In the genomic region with DNA sequence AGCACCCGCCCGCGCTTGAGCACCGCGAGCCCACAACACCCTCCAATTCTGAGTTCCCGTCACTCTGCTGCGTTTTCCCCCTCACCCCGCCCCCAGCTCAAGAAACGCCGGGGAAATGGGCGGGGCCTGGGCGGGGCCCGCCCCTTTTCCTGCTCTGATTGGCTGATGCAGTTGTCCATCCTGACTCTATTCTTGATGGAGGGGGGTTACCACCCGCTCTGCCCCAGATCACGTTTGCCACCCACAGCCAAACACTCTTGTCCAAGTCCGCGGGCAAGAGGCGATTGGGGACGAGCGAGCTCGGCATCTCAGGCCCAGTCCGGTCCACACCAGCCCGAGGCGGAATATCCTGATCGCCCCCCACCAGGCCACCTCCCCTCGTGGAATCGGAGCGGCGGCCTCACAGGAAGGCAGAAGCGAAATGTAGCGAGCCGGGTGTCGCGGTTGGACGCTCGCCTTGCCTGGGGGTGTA, we compare ENCODE assay signal across 8 mouse cellular contexts. TPM values are rescaled to one million over a fixed set of nuclear protein-coding genes. Genes with fewer than 3 reads are reported as not detected.
DNase-seq lines count a peak whose midpoint lies in the region; ATAC-seq lines count a peak whose summit lies in the region.

No protein-coding gene starts in this region.

- H3K36me3 ChIP-seq in heart, embryonic 13.5 days, result peaks cover 25% of the 10 kb centered on the region
- H3K36me3 ChIP-seq in liver, embryonic 12.5 days, result peaks cover 3% of the 10 kb centered on the region; the same call in 1 of the 2 replicates
- H3K36me3 ChIP-seq in stomach, embryonic 15.5 days, result no peaks in the 10 kb centered on the region

- WGBS in heart, embryonic 13.5 days, result under 1% methylated on average over 36 of the region's 36 CpGs
- WGBS in liver, embryonic 12.5 days (ENCODE audit: insufficient replicate concordance), result under 1% methylated on average over 31 of the region's 36 CpGs
- WGBS in stomach, embryonic 15.5 days, result 0% methylated on average over 36 of the region's 36 CpGs

- peak overlapping the region; percentile 81 for H3K4me2 ChIP-seq in heart, embryonic 13.5 days
- H3K4me2 ChIP-seq in liver, embryonic 12.5 days, result peak overlapping the region; percentile 94
- H3K4me2 ChIP-seq in stomach, embryonic 15.5 days, result peak overlapping the region; percentile 67

- ATAC-seq in heart, embryonic 13.5 days (ENCODE audit: extremely low read depth, insufficient number of reproducible peaks, low FRiP score, low TSS enrichment), result peak; percentile 90
- peak; percentile 90 for ATAC-seq in liver, embryonic 12.5 days
- peak; percentile 93 for ATAC-seq in stomach, embryonic 15.5 days (ENCODE audit: insufficient read depth, low FRiP score, low read depth)

- peaks cover 6% of the 10 kb centered on the region for H3K4me1 ChIP-seq in brown adipose tissue, adult 24 weeks (ENCODE audit: control insufficient read depth, insufficient read depth, insufficient read length, low read length)
- peaks cover 36% of the 10 kb centered on the region for H3K4me1 ChIP-seq in heart, embryonic 13.5 days
- peaks cover 20% of the 10 kb centered on the region for H3K4me1 ChIP-seq in liver, embryonic 12.5 days
- peaks cover 4% of the 10 kb centered on the region; the same call in 1 of the 2 replicates for H3K4me1 ChIP-seq in stomach, embryonic 15.5 days

- H3K27ac ChIP-seq in brown adipose tissue, adult 24 weeks (replicated peaks; ENCODE audit: low read depth, low read length), result peak overlapping the region; percentile 78
- peak overlapping the region; percentile 82 for H3K27ac ChIP-seq in heart, embryonic 13.5 days (replicated peaks)
- peak overlapping the region; percentile 64 for H3K27ac ChIP-seq in liver, embryonic 12.5 days
- H3K27ac ChIP-seq in stomach, embryonic 15.5 days, result peak overlapping the region; percentile 72

- H3K27me3 ChIP-seq in heart, embryonic 13.5 days (replicated peaks), result no peaks in the 10 kb centered on the region
- no peaks in the 10 kb centered on the region for H3K27me3 ChIP-seq in liver, embryonic 12.5 days (replicated peaks)
- H3K27me3 ChIP-seq in stomach, embryonic 15.5 days (replicated peaks), result no peaks in the 10 kb centered on the region

- H3K4me3 ChIP-seq in brown adipose tissue, adult 24 weeks (ENCODE audit: insufficient read depth, low read depth, low read length), result peak overlapping the region; percentile 87
- H3K4me3 ChIP-seq in heart, embryonic 13.5 days, result peak overlapping the region; percentile 85
- H3K4me3 ChIP-seq in liver, embryonic 12.5 days, result peak overlapping the region; percentile 79
- peak overlapping the region; percentile 87 for H3K4me3 ChIP-seq in stomach, embryonic 15.5 days (replicated peaks)

- no peaks in the 10 kb centered on the region for H3K9me3 ChIP-seq in heart, embryonic 13.5 days
- H3K9me3 ChIP-seq in liver, embryonic 12.5 days (replicated peaks), result no peaks in the 10 kb centered on the region
- no peaks in the 10 kb centered on the region for H3K9me3 ChIP-seq in stomach, embryonic 15.5 days

- peak overlapping the region; percentile 92 for H3K9ac ChIP-seq in heart, embryonic 13.5 days
- peak overlapping the region; percentile 78 for H3K9ac ChIP-seq in liver, embryonic 12.5 days
- peak overlapping the region; percentile 79 for H3K9ac ChIP-seq in stomach, embryonic 15.5 days

- peak; percentile 95 for DNase-seq in CD4-positive, CD25-positive, alpha-beta regulatory T cell, adult 2 months (ENCODE audit: low read depth, low spot score)
- DNase-seq in fat pad, adult 2 months (ENCODE audit: extremely low read depth, low read depth, low spot score), result peak; percentile 52
- DNase-seq in kidney, postnatal 10 days, result peak; percentile 97
- peak; percentile 94 to 95 for DNase-seq in natural killer cell, adult 2 months (ENCODE audit: low spot score in 2 of 2)

RNA-seq across cellular contexts. Expression of gene Slc41a1, which starts 0.5 kb away (rescaled TPM):
- 13.7 and 15.9 TPM in 2 replicates for polyA plus RNA-seq in brown adipose tissue, adult 24 weeks (2012; ENCODE audit: insufficient read depth, insufficient read length, missing spikeins)
- polyA plus RNA-seq in heart, embryonic 13.5 days (2015; fragmentation: Nextera tagmentation; extraction: Ambion mirVana), result 9.3 and 10.1 TPM in 2 replicates
- 2.4 and 3.4 TPM in 2 replicates for polyA plus RNA-seq in liver, embryonic 12.5 days (2016; fragmentation: Nextera tagmentation; extraction: Ambion mirVana)
- 13.3 and 17.0 TPM in 2 replicates for polyA plus RNA-seq in stomach, embryonic 15.5 days (2015; fragmentation: Nextera tagmentation; extraction: Ambion mirVana)

RNA-seq across cellular contexts. Expression of gene Pm20d1, which starts 30.6 kb away (rescaled TPM):
- 17.1 and 26.4 TPM in 2 replicates for polyA plus RNA-seq in brown adipose tissue, adult 24 weeks (2012; ENCODE audit: insufficient read depth, insufficient read length, missing spikeins)
- 1.4 and 1.9 TPM in 2 replicates for polyA plus RNA-seq in heart, embryonic 13.5 days (2015; fragmentation: Nextera tagmentation; extraction: Ambion mirVana)
- polyA plus RNA-seq in liver, embryonic 12.5 days (2016; fragmentation: Nextera tagmentation; extraction: Ambion mirVana), result 2.6 and 2.8 TPM in 2 replicates
- 2.6 and 3.5 TPM in 2 replicates for polyA plus RNA-seq in stomach, embryonic 15.5 days (2015; fragmentation: Nextera tagmentation; extraction: Ambion mirVana)

RNA-seq across cellular contexts. Expression of gene Rab29, which starts 39.2 kb away (rescaled TPM):
- polyA plus RNA-seq in brown adipose tissue, adult 24 weeks (2012; ENCODE audit: insufficient read depth, insufficient read length, missing spikeins), result 13.6 and 13.7 TPM in 2 replicates
- 13.8 and 16.1 TPM in 2 replicates for polyA plus RNA-seq in heart, embryonic 13.5 days (2015; fragmentation: Nextera tagmentation; extraction: Ambion mirVana)
- 11.2 and 11.6 TPM in 2 replicates for polyA plus RNA-seq in liver, embryonic 12.5 days (2016; fragmentation: Nextera tagmentation; extraction: Ambion mirVana)
- 25.0 and 26.5 TPM in 2 replicates for polyA plus RNA-seq in stomach, embryonic 15.5 days (2015; fragmentation: Nextera tagmentation; extraction: Ambion mirVana)

Comparison
In these comparisons a context has a peak if more than half of its experiments do, and no peak if none do; other contexts are left out.
1. Peak in every context shown above with its lines: DNase-seq, ATAC-seq, H3K4me3 ChIP-seq and H3K27ac ChIP-seq.